Mouse (Mus musculus): ENCODE measurements at regions not wholly inside any gene's neighbourhood (a gene's known extent, or its start where the extent isn't known, plus 50 kb on each side); places are given as distances from the start of the nearest gene placed in this dataset.

DNA sequence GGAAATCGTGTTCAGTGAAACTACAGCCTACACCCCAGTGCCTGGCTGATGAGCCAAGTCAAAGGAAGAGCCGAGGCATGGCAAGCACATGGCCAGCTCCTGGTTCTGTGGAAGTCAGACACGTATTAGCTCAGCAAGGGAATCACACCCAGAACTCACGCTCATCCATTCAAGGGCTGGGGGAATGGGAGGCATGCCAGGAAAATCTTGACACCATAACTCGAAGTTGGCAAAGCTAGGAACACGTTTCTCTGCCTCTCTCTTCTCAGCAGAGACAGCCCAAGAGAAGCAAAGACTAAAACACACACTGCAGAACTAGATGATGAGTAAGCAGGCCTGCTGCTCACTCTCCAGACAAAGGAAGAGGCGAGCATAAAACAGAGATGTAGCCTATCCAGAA, 53.5 kb upstream of the Ypel5 start:
- DNase-seq (ENCODE audit: low read depth, low spot score), result no peak

GRCm38 (mm10) chr17:72781786-72782185, 54.5 kb upstream of the Ypel5 start:
- DNase-seq (ENCODE audit: low read depth, low spot score), result peak; percentile 56

DNA sequence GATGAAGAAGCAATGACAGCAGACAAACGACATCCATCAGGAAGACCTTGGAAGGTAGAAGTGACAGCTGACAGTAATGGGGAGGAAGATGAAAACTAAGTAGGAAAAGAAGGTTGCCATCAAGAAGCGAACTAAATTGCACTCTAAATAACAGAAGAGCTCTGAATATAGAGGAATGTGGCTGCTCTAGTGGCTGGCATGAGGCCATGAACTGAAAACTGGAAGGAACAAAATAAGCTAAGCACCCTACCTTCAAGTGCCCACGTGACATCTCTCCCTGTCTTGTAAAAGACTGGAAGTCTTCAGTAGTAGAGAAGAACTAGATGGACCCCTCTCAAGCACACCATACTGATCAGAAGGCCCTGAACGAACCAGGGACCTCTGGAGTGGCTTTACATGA, 68.0 kb upstream of the Ypel5 start:
- DNase-seq (ENCODE audit: low read depth, low spot score), result no peak

- DNase-seq (ENCODE audit: low read depth, low spot score), result no peak
These were observed 75.3 kb upstream of the Ypel5 start for GRCm38 (mm10) chr17:72760937-72761336.

GRCm38 (mm10) chr17:72746411-72746810, 89.8 kb upstream of the Ypel5 start:
- no peak for DNase-seq (ENCODE audit: low read depth, low spot score)

DNA sequence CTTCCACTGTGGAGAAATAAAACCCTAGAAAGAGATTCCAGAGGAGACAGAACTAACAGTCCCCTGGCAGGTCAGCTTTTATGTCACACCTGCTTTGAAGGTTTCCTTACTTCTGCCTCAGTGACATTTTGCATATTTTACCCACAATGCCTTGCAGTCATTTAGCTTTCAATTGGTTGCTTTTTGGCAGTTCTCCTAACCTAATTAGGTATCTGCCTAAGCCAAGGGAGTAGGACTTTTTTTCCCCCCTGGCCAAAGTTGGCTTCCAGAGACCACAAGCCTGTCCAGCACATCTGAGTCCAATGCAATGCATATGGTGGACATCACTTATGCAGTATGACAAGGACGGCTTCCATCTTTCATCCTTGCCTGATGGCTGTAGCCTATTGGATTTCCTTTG, 103.2 kb upstream of the Ypel5 start:
- no peak for DNase-seq (ENCODE audit: low read depth, low spot score)

DNA sequence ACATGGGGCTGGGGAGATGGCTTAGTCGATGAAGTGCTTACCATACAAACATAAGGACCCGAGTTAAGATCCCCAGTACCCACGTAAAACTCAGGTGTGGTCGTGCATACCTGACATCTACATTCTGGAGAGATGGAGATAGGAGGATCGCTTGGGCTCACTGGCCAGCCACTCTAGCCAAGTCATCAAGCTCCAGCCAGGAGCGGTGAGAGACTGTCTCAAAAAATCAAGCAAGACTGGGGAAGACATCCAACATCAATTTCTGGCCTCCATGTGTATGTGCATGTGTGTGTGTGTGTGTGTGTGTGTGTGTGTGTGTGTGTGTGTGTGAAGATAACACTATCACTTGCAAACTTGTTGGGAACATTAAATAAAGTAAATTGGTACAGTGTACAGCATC, 104.6 kb upstream of the Ypel5 start:
- DNase-seq (ENCODE audit: low read depth, low spot score), result no peak

- DNase-seq (ENCODE audit: low read depth, low spot score), result no peak
These were observed 105.1 kb upstream of the Ypel5 start for GRCm38 (mm10) chr17:72731175-72731574.

GRCm38 (mm10) chr17:72720753-72721152, 115.5 kb upstream of the Ypel5 start:
- peak; percentile 5 for DNase-seq (ENCODE audit: low read depth, low spot score)

DNA sequence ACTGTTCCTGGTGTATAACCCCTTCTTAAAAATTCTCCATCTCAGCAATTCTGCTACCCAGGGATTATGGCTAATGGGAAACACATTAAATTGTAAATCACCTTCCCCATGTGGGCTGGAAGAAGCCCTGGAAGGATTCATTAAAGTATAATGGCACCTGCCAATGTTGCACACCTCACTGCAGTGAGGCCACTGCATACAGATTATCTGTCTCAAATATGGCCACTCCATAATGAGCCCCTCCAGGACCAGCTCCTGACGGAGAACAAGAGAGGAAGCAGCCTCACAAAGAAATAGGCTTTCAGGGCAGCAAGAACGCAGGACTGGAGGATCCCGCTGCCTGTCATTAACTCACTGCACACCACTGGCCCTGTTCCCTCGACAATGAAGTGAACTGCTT, 115.2 kb upstream of the Alk start:
- no peak for DNase-seq (ENCODE audit: low read depth, low spot score)

- no peak for DNase-seq (ENCODE audit: low read depth, low spot score)
These were observed 87.2 kb upstream of the Alk start for GRCm38 (mm10) chr17:72691630-72692029.

GRCm38 (mm10) chr17:72689606-72690005, 85.2 kb upstream of the Alk start:
- no peak for DNase-seq (ENCODE audit: low read depth, low spot score)

DNA sequence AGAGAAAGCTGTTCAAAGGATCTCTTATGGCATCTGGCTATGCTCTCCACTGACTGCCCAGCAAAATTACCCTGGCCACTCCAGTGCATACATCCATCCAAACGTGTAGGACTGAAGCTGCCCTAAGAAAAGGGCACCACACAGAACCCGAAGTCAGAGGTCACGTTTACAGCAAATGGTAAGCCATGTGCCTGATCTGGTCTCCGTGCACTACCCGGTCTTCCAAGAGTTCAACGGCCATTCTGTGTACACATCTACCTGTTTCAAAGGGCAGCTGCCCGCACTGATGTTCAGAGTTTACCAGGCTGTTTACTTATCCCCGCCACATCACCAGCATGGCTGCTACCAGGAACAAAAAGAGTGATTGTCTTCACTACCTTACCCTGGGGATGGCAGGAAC, 84.4 kb upstream of the Alk start:
- DNase-seq (ENCODE audit: low read depth, low spot score), result no peak

- no peak for DNase-seq (ENCODE audit: low read depth, low spot score)
These were observed 70.2 kb upstream of the Alk start for GRCm38 (mm10) chr17:72674658-72675057.

DNA sequence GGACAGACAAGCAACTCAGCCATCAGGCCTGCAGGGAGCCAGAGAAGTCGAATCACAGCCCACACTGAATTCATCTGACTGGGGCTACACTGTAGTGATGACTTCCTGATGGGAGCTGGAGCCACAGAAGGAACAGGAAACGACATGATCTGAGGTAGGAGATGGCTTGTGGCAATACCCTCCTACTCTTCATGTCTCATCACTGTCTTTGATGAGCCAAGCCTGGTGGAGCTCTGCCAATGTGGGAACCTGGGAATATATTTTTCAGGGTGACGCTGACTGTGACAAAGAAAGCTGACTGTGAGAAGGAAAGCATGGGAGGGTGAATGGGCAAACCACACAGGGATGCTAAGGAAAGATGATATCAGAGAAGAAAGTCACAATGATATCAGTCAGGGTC, 67.6 kb upstream of the Alk start:
- DNase-seq (ENCODE audit: low read depth, low spot score), result no peak

DNA sequence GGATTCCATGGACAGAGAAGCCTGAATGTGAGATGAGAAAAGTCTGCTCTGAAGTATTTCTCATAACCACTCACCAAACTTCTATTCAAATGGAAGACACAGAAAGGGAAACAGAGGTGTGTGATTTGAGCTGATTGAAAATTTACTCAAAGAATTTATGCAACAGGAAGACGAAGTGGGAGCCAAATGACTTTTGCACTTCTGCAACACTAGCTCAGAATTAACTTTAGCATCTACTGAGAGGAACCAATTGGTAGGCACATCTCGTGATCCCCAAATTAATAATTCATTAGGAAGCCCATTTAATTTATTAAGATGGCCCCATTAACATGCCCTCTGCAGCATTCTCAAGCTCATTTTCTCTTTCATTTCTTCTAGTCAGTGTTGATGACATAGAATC, 62.5 kb upstream of the Alk start:
- no peak for DNase-seq (ENCODE audit: low read depth, low spot score)

DNA sequence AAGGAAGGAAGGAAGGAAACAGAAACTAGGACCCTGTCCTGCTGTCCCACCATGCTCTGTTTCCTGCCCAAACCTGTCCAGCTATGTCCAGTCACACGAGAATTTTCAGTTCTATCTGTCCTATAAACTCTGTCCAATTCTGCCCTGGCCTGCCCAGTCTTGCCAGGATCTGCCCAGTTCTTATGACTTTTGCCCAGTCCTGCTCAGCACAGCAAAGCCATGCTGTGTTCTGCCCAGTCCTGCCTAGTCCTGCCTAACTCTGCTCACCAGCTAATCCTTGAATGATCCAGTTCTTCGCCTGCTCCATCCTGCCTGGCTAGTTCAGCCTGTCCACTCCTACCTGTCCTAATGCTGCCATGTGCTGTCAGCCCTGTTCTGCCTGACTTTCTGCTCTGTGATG, 57.3 kb upstream of the Alk start:
- DNase-seq (ENCODE audit: low read depth, low spot score), result no peak

GRCm38 (mm10) chr17:72658744-72659143, 54.3 kb upstream of the Alk start:
- no peak for DNase-seq (ENCODE audit: low read depth, low spot score)

- no peak for DNase-seq (ENCODE audit: low read depth, low spot score)
These were observed 53.4 kb upstream of the Alk start for GRCm38 (mm10) chr17:72657826-72658225.

Data from retina, postnatal 7 days (tissue).